Mouse (Mus musculus) MEL (cell line): ENCODE data around the gene Gramd1b.

Source experiments
- CTCF ChIP-seq, 3 experiments: IDR thresholded peaks in 2 of 3; conservative IDR thresholded peaks in 1 of 3; 2 replicates each; pipeline ENCODE4 v1.5.1; 2011 to 2012; ENCODE audit warnings: low read length in 3 of 3, low read depth in 2 of 3, mild to moderate bottlenecking in 2 of 3, improper control_type of control experiment in 1 of 3, inconsistent platforms in 1 of 3, mixed read lengths in 1 of 3, moderate library complexity in 1 of 3; ENCODE audit not compliant: control insufficient read depth in 1 of 3, insufficient read depth in 1 of 3, poor library complexity in 1 of 3, severe bottlenecking in 1 of 3
- EP300 ChIP-seq, 2 experiments: IDR thresholded peaks; 2 replicates each; pipeline ENCODE4 v1.6.1; 2011; ENCODE audit warnings: improper control_type of control experiment in 2 of 2, low read length in 2 of 2, low read depth in 1 of 2, mild to moderate bottlenecking in 1 of 2
- MAX ChIP-seq: IDR thresholded peaks from 2 replicates; pipeline ENCODE4 v1.6.1; 2011; ENCODE audit warnings: low read length, improper control_type of control experiment
- POLR2A ChIP-seq, 2 experiments: IDR thresholded peaks; 2 replicates each; pipeline ENCODE4 v1.6.1; 2011 to 2012; ENCODE audit warnings: low read length in 2 of 2, mild to moderate bottlenecking in 2 of 2, control low read depth in 1 of 2, improper control_type of control experiment in 1 of 2, low read depth in 1 of 2, moderate library complexity in 1 of 2; ENCODE audit not compliant: control insufficient read depth in 1 of 2, insufficient read depth in 1 of 2, poor library complexity in 1 of 2
- SIN3A ChIP-seq: IDR thresholded peaks from 2 replicates; pipeline ENCODE4 v1.6.1; 2012; ENCODE audit warnings: low read length, improper control_type of control experiment, inconsistent platforms
- ZC3H11A ChIP-seq: IDR thresholded peaks from 2 replicates; pipeline ENCODE4 v1.6.1; 2012; ENCODE audit warnings: low read depth, mild to moderate bottlenecking, inconsistent platforms, low read length, improper control_type of control experiment

GRCm38 (mm10) chr9:40293740-40294139 is 237.4 kb downstream of the Gramd1b start:
- no peak for TF ChIP-seq CTCF (IDR thresholded peaks at IDR 0.05 in 2 of 3, conservative IDR thresholded peaks at IDR 0.05 in 1 of 3; ENCODE audit: control insufficient read depth in 1 of 3, insufficient read depth in 1 of 3, low read depth in 2 of 3, low read length in 3 of 3, poor library complexity in 1 of 3, severe bottlenecking in 1 of 3)
- no peak for TF ChIP-seq ZC3H11A
- no peak for TF ChIP-seq POLR2A (IDR thresholded peaks at IDR 0.05; ENCODE audit: control insufficient read depth in 1 of 2, insufficient read depth in 1 of 2, low read depth in 1 of 2, low read length in 2 of 2, poor library complexity in 1 of 2)
- TF ChIP-seq MAX = no peak
- TF ChIP-seq EP300 (IDR thresholded peaks at IDR 0.05; ENCODE audit: low read depth in 1 of 2, low read length in 2 of 2) = no peak
- TF ChIP-seq SIN3A = no peak
